Mouse (Mus musculus): ENCODE data around the gene Secisbp2l.

The Secisbp2l gene

GRCm38 (mm10) chr2:125805826-125806225 is 23.2 kb upstream of the Secisbp2l start:
- H3K4me1 ChIP-seq (replicated peaks; ENCODE audit: low read depth, low read length): peaks cover 8% of the 10 kb centered on the region
- no peak for TF ChIP-seq POU5F1 (IDR thresholded peaks at IDR 0.05; ENCODE audit: borderline replicate concordance, low read length)
- TF ChIP-seq NANOG (IDR thresholded peaks at IDR 0.05; ENCODE audit: borderline replicate concordance, low read length): no peak
- TF ChIP-seq CTCF (conservative IDR thresholded peaks at IDR 0.05; ENCODE audit: low read length): no peak

GRCm38 (mm10) chr2:125801947-125802346 is 19.3 kb upstream of the Secisbp2l start:
- TF ChIP-seq POU5F1 (IDR thresholded peaks at IDR 0.05; ENCODE audit: borderline replicate concordance, low read length) (no peak), NANOG (IDR thresholded peaks at IDR 0.05; ENCODE audit: borderline replicate concordance, low read length) (no peak), CTCF (conservative IDR thresholded peaks at IDR 0.05; ENCODE audit: low read length) (no peak)
- Histone ChIP-seq H3K36me3 (ENCODE audit: insufficient read depth, low read length) (no peaks in the 10 kb centered on the region), H3K9me3 (ENCODE audit: low read length) (peaks cover 12% of the 10 kb centered on the region), H3K4me1 (replicated peaks; ENCODE audit: low read depth, low read length) (peaks cover 12% of the 10 kb centered on the region), H3K4me3 (replicated peaks; ENCODE audit: low read length) (no peak overlapping the region), H3K27me3 (ENCODE audit: insufficient read depth, low read length) (peaks cover 4% of the 10 kb centered on the region; the same call in 1 of the 2 replicates)

More at GRCm38 (mm10) chr2:125805826-125806225, 23.2 kb upstream of the Secisbp2l start:
- peaks cover 4% of the 10 kb centered on the region; the same call in 1 of the 2 replicates for H3K27me3 ChIP-seq (ENCODE audit: insufficient read depth, low read length)
- no peaks in the 10 kb centered on the region for H3K36me3 ChIP-seq (ENCODE audit: insufficient read depth, low read length)
- peaks cover 18% of the 10 kb centered on the region for H3K9me3 ChIP-seq (ENCODE audit: low read length)
- H3K4me3 ChIP-seq (replicated peaks; ENCODE audit: low read length): no peak overlapping the region

GRCm38 (mm10) chr2:125801038-125801437 is 18.4 kb upstream of the Secisbp2l start:
- H3K9me3 ChIP-seq (ENCODE audit: low read length): peaks cover 3% of the 10 kb centered on the region
- peaks cover 12% of the 10 kb centered on the region for H3K4me1 ChIP-seq (replicated peaks; ENCODE audit: low read depth, low read length)
- H3K36me3 ChIP-seq (ENCODE audit: insufficient read depth, low read length): no peaks in the 10 kb centered on the region
- peaks cover 4% of the 10 kb centered on the region; the same call in 1 of the 2 replicates for H3K27me3 ChIP-seq (ENCODE audit: insufficient read depth, low read length)
- TF ChIP-seq NANOG (IDR thresholded peaks at IDR 0.05; ENCODE audit: borderline replicate concordance, low read length) (no peak), CTCF (conservative IDR thresholded peaks at IDR 0.05; ENCODE audit: low read length) (no peak), POU5F1 (IDR thresholded peaks at IDR 0.05; ENCODE audit: borderline replicate concordance, low read length) (no peak)
- no peak overlapping the region for H3K4me3 ChIP-seq (replicated peaks; ENCODE audit: low read length)

- Histone ChIP-seq H3K9me3 (ENCODE audit: low read length) (no peaks in the 10 kb centered on the region), H3K4me3 (replicated peaks; ENCODE audit: low read length) (no peak overlapping the region), H3K36me3 (ENCODE audit: insufficient read depth, low read length) (no peaks in the 10 kb centered on the region), H3K4me1 (replicated peaks; ENCODE audit: low read depth, low read length) (peaks cover 12% of the 10 kb centered on the region), H3K27me3 (ENCODE audit: insufficient read depth, low read length) (peaks cover 4% of the 10 kb centered on the region; the same call in 1 of the 2 replicates)
- TF ChIP-seq POU5F1 (IDR thresholded peaks at IDR 0.05; ENCODE audit: borderline replicate concordance, low read length) (no peak), NANOG (IDR thresholded peaks at IDR 0.05; ENCODE audit: borderline replicate concordance, low read length) (no peak), CTCF (conservative IDR thresholded peaks at IDR 0.05; ENCODE audit: low read length) (no peak)
Observed at GRCm38 (mm10) chr2:125800428-125800827, 17.8 kb upstream of the Secisbp2l start.

- H3K4me3 ChIP-seq (replicated peaks; ENCODE audit: low read length): no peak overlapping the region
- H3K4me1 ChIP-seq (replicated peaks; ENCODE audit: low read depth, low read length): 0 out of 2 replicates have a peak, but pooled peaks cover 4% of the 10 kb centered on the region
- no peaks in the 10 kb centered on the region for H3K9me3 ChIP-seq (ENCODE audit: low read length)
- peaks cover 8% of the 10 kb centered on the region; the same call in 1 of the 2 replicates for H3K27me3 ChIP-seq (ENCODE audit: insufficient read depth, low read length)
- no peaks in the 10 kb centered on the region for H3K36me3 ChIP-seq (ENCODE audit: insufficient read depth, low read length)
- no peak for TF ChIP-seq POU5F1 (IDR thresholded peaks at IDR 0.05; ENCODE audit: borderline replicate concordance, low read length)
- TF ChIP-seq NANOG (IDR thresholded peaks at IDR 0.05; ENCODE audit: borderline replicate concordance, low read length): no peak
- no peak for TF ChIP-seq CTCF (conservative IDR thresholded peaks at IDR 0.05; ENCODE audit: low read length)
Observed at GRCm38 (mm10) chr2:125797872-125798271, 15.2 kb upstream of the Secisbp2l start.

- H3K4me1 ChIP-seq (replicated peaks; ENCODE audit: low read depth, low read length): 0 out of 2 replicates have a peak, but pooled peaks cover 4% of the 10 kb centered on the region
- peaks cover 21% of the 10 kb centered on the region for H3K27me3 ChIP-seq (ENCODE audit: insufficient read depth, low read length)
- no peaks in the 10 kb centered on the region for H3K9me3 ChIP-seq (ENCODE audit: low read length)
- TF ChIP-seq NANOG (IDR thresholded peaks at IDR 0.05; ENCODE audit: borderline replicate concordance, low read length) (no peak), POU5F1 (IDR thresholded peaks at IDR 0.05; ENCODE audit: borderline replicate concordance, low read length) (no peak), CTCF (conservative IDR thresholded peaks at IDR 0.05; ENCODE audit: low read length) (no peak)
- no peaks in the 10 kb centered on the region for H3K36me3 ChIP-seq (ENCODE audit: insufficient read depth, low read length)
- no peak overlapping the region for H3K4me3 ChIP-seq (replicated peaks; ENCODE audit: low read length)
Observed at GRCm38 (mm10) chr2:125795118-125795517, 12.4 kb upstream of the Secisbp2l start.

- TF ChIP-seq POU5F1 (IDR thresholded peaks at IDR 0.05; ENCODE audit: borderline replicate concordance, low read length): no peak
- TF ChIP-seq NANOG (IDR thresholded peaks at IDR 0.05; ENCODE audit: borderline replicate concordance, low read length): no peak
- no peak for TF ChIP-seq CTCF (conservative IDR thresholded peaks at IDR 0.05; ENCODE audit: low read length)
- Histone ChIP-seq H3K27me3 (ENCODE audit: insufficient read depth, low read length) (peaks cover 21% of the 10 kb centered on the region), H3K4me1 (replicated peaks; ENCODE audit: low read depth, low read length) (no peaks in the 10 kb centered on the region)
Observed at GRCm38 (mm10) chr2:125794166-125794565, 11.5 kb upstream of the Secisbp2l start.

GRCm38 (mm10) chr2:125792879-125793261 is 10.2 kb upstream of the Secisbp2l start:
- H3K4me1 ChIP-seq (replicated peaks; ENCODE audit: low read depth, low read length): no peaks in the 10 kb centered on the region
- H3K4me3 ChIP-seq (replicated peaks; ENCODE audit: low read length): no peak overlapping the region
- TF ChIP-seq CTCF (conservative IDR thresholded peaks at IDR 0.05; ENCODE audit: low read length) (no peak), NANOG (IDR thresholded peaks at IDR 0.05; ENCODE audit: borderline replicate concordance, low read length) (no peak), POU5F1 (IDR thresholded peaks at IDR 0.05; ENCODE audit: borderline replicate concordance, low read length) (no peak)
- peaks cover 21% of the 10 kb centered on the region for H3K27me3 ChIP-seq (ENCODE audit: insufficient read depth, low read length)
- H3K9me3 ChIP-seq (ENCODE audit: low read length): no peaks in the 10 kb centered on the region
- H3K36me3 ChIP-seq (ENCODE audit: insufficient read depth, low read length): no peaks in the 10 kb centered on the region

More at GRCm38 (mm10) chr2:125794166-125794565, 11.5 kb upstream of the Secisbp2l start:
- no peaks in the 10 kb centered on the region for H3K36me3 ChIP-seq (ENCODE audit: insufficient read depth, low read length)
- no peaks in the 10 kb centered on the region for H3K9me3 ChIP-seq (ENCODE audit: low read length)
- no peak overlapping the region for H3K4me3 ChIP-seq (replicated peaks; ENCODE audit: low read length)

Measured in E14TG2a.4 (cell line).